Comparison of ENCODE assay signal across 8 mouse cellular contexts in the genomic region with DNA sequence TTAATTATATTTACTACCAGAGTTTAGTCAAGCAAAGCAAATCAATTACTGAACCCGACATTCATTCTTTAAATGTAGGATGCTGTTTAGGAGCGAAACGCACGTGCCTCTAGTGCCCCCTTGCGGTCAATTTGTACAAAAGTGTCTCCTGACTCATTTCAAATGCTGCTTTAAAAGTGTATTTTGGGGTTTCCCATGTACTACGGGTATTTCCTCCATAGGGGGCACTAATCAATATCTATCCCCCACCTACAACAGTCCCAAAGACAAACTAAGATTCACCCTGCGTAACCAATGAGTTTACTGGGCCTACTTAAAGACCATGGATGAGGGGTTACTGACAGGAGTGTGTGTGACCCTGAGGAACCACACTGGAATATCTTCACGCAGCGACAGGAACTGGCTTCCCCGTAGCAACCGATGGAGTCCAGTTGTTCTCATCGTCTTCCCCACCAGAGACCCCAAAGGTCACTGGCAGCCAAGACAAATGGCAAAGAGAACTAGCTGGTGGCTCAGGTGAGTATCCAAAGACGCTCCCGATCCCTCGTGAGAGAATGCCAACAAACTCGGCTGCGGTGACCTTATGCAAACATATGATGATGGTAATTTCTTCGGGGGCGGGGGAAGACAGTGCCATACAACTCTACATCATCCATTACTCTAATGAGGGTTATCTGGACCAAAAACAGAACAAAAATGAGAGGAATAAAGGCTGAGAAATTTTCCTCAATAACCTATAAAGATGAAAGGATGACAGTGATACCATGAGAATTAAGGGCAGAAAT. TPM values are rescaled to one million over a fixed set of nuclear protein-coding genes. Genes with fewer than 3 reads are reported as not detected.
DNase-seq lines count a peak whose midpoint lies in the region; ATAC-seq and TF ChIP-seq lines count a peak whose summit lies in the region.

No protein-coding gene starts in this region.

- peak; percentile 83 to 94 (median 85) for TF ChIP-seq CTCF in MEL (IDR thresholded peaks at IDR 0.05 in 2 of 3, conservative IDR thresholded peaks at IDR 0.05 in 1 of 3; ENCODE audit: control insufficient read depth in 1 of 3, insufficient read depth in 1 of 3, low read depth in 2 of 3, low read length in 3 of 3, poor library complexity in 1 of 3, severe bottlenecking in 1 of 3)

- H3K36me3 ChIP-seq in MEL (ENCODE audit: control insufficient read depth in 1 of 2, insufficient read depth in 2 of 2, low read length in 2 of 2), result no peaks in the 10 kb centered on the region; a peak in 1 of 4 replicates
- no peaks in the 10 kb centered on the region for H3K36me3 ChIP-seq in forebrain, embryonic 11.5 days (ENCODE audit: control insufficient read depth, insufficient read depth, low read length)
- peaks cover 18% of the 10 kb centered on the region for H3K36me3 ChIP-seq in hindbrain, embryonic 13.5 days

- TF ChIP-seq POLR2A in MEL (IDR thresholded peaks at IDR 0.05; ENCODE audit: control insufficient read depth in 1 of 2, insufficient read depth in 1 of 2, low read depth in 1 of 2, low read length in 2 of 2, poor library complexity in 1 of 2), result no peak

- DNase-seq in MEL (ENCODE audit: low read depth, low spot score), result peak; percentile 85
- DNase-seq in c-Kit-positive CD71-negative TER-119-negative erythroid progenitor cells, embryonic 14.5 days (ENCODE audit: low read depth), result peak; percentile 76
- DNase-seq in forebrain, embryonic 11.5 days (ENCODE audit: low spot score), result peak; percentile 76
- peak; percentile 41 for DNase-seq in layer of hippocampus, adult 9-10 months (ENCODE audit: low spot score)
- peak; percentile 77 for DNase-seq in lung, postnatal 25 days (ENCODE audit: low spot score)
- DNase-seq in retina, postnatal 1 day, result peak; percentile 89
- peak; percentile 81 for DNase-seq in urinary bladder, postnatal 25 days (ENCODE audit: low spot score)

- TF ChIP-seq EP300 in MEL (IDR thresholded peaks at IDR 0.05; ENCODE audit: low read depth in 1 of 2, low read length in 2 of 2), result no peak

- 59% methylated on average over 19 of the region's 19 CpGs for whole genome bisulfite sequencing in forebrain, embryonic 11.5 days
- 53% methylated on average over 19 of the region's 19 CpGs for WGBS in hindbrain, embryonic 13.5 days

- H3K4me3 ChIP-seq in MEL (ENCODE audit: control insufficient read depth in 1 of 2, insufficient read depth in 1 of 2, low read depth in 2 of 2, low read length in 2 of 2), result no peak overlapping the region
- H3K4me3 ChIP-seq in forebrain, embryonic 11.5 days (ENCODE audit: low read depth, low read length), result no peak overlapping the region
- no peak overlapping the region for H3K4me3 ChIP-seq in hindbrain, embryonic 13.5 days

- H3K79me2 ChIP-seq in MEL (ENCODE audit: control insufficient read depth, insufficient read depth, low read length, poor library complexity), result no peaks in the 10 kb centered on the region

- H3K9me3 ChIP-seq in MEL (replicated peaks; ENCODE audit: insufficient read depth, low read length), result no peaks in the 10 kb centered on the region
- no peaks in the 10 kb centered on the region for H3K9me3 ChIP-seq in forebrain, embryonic 11.5 days (ENCODE audit: control insufficient read depth, low read length)
- H3K9me3 ChIP-seq in hindbrain, embryonic 13.5 days, result no peaks in the 10 kb centered on the region

- TF ChIP-seq RAD21 in MEL (IDR thresholded peaks at IDR 0.05; ENCODE audit: low read depth, low read length), result peak; percentile 97

- H3K27me3 ChIP-seq in MEL (ENCODE audit: control insufficient read depth in 1 of 2, insufficient read depth in 2 of 2, low read length in 2 of 2), result no peaks in the 10 kb centered on the region
- no peaks in the 10 kb centered on the region for H3K27me3 ChIP-seq in forebrain, embryonic 11.5 days (ENCODE audit: control insufficient read depth, insufficient read depth, low read length)
- H3K27me3 ChIP-seq in hindbrain, embryonic 13.5 days, result 0 out of 2 replicates have a peak, but pooled peaks cover 3% of the 10 kb centered on the region

- H3K4me1 ChIP-seq in MEL (ENCODE audit: control insufficient read depth in 1 of 2, insufficient read depth in 2 of 2, low read length in 2 of 2), result no peaks in the 10 kb centered on the region
- no peaks in the 10 kb centered on the region for H3K4me1 ChIP-seq in forebrain, embryonic 11.5 days (replicated peaks; ENCODE audit: control insufficient read depth, insufficient read depth, low read length)
- H3K4me1 ChIP-seq in hindbrain, embryonic 13.5 days (replicated peaks), result no peaks in the 10 kb centered on the region

- H3K4me2 ChIP-seq in forebrain, embryonic 11.5 days (ENCODE audit: low read depth, low read length, severe bottlenecking), result no peak overlapping the region
- no peak overlapping the region for H3K4me2 ChIP-seq in hindbrain, embryonic 13.5 days

- no peak overlapping the region for H3K27ac ChIP-seq in MEL (ENCODE audit: control insufficient read depth, low read depth, low read length)
- no peak overlapping the region for H3K27ac ChIP-seq in forebrain, embryonic 11.5 days (ENCODE audit: low read depth, low read length)
- H3K27ac ChIP-seq in hindbrain, embryonic 13.5 days, result no peak overlapping the region

- peak; percentile 74 for ATAC-seq in forebrain, embryonic 11.5 days (replicated peaks; ENCODE audit: low FRiP score)
- ATAC-seq in hindbrain, embryonic 13.5 days (ENCODE audit: low FRiP score), result peak; percentile 84

- H3K9ac ChIP-seq in MEL (ENCODE audit: control insufficient read depth, low read depth, low read length, poor library complexity, severe bottlenecking), result no peak overlapping the region
- no peak overlapping the region for H3K9ac ChIP-seq in forebrain, embryonic 11.5 days (ENCODE audit: low read length)
- no peak overlapping the region for H3K9ac ChIP-seq in hindbrain, embryonic 13.5 days

TF ChIP-seq in MEL, 35 proteins besides CTCF, POLR2A, EP300 and RAD21:
- TF ChIP-seq SMC3 (IDR thresholded peaks at IDR 0.05; ENCODE audit: low read depth, low read length) (peak; percentile 87), MAFK (IDR thresholded peaks at IDR 0.05; ENCODE audit: borderline replicate concordance, low read depth, low read length) (no peak), ZC3H11A (IDR thresholded peaks at IDR 0.05; ENCODE audit: low read depth, low read length) (peak; percentile 71), TCF12 (IDR thresholded peaks at IDR 0.05; ENCODE audit: low read depth, low read length) (no peak), MYC (IDR thresholded peaks at IDR 0.05; ENCODE audit: low read depth, low read length) (peak; percentile 23; the same call in 1 of the 2 replicates), BHLHE40 (IDR thresholded peaks at IDR 0.05; ENCODE audit: borderline replicate concordance, low read depth, low read length) (peak; percentile 72), MAX (IDR thresholded peaks at IDR 0.05; ENCODE audit: low read length) (peak; percentile 91), USF1 (IDR thresholded peaks at IDR 0.05; ENCODE audit: low read depth, low read length) (peak; percentile 22; the same call in 1 of the 2 replicates)

RNA-seq across cellular contexts. Expression of a gene that starts 14.4 kb away (rescaled TPM):
- total RNA-seq in MEL (2012; rRNA removed), result 1.3 and 1.4 TPM in 2 replicates
- 1 to 10 TPM in 1 of 2 experiments, not detected in 1; 2.4 TPM for polyA plus RNA-seq in MEL (2012; ENCODE audit: insufficient read depth in 1 of 2, insufficient read length in 2 of 2, low read depth in 1 of 2, low replicate concordance in 2 of 2, missing spikeins in 1 of 2)
- polyA plus RNA-seq in forebrain, embryonic 11.5 days (2014; fragmentation: Nextera tagmentation; extraction: Ambion mirVana), result 1.9 and 2.3 TPM in 2 replicates
- 1.6 and 3.1 TPM in 2 replicates for polyA plus RNA-seq in hindbrain, embryonic 13.5 days (2015; fragmentation: Nextera tagmentation; extraction: Ambion mirVana)

RNA-seq across cellular contexts. Expression of a gene that starts 42.0 kb away (rescaled TPM):
- 2.5 and 2.7 TPM in 2 replicates for total RNA-seq in MEL (2012; rRNA removed)
- 1 to 10 TPM in 1 of 2 experiments, not detected in 1; 4.3 TPM for polyA plus RNA-seq in MEL (2012; ENCODE audit: insufficient read depth in 1 of 2, insufficient read length in 2 of 2, low read depth in 1 of 2, low replicate concordance in 2 of 2, missing spikeins in 1 of 2)
- 1.00 and 1.2 TPM in 2 replicates for polyA plus RNA-seq in forebrain, embryonic 11.5 days (2014; fragmentation: Nextera tagmentation; extraction: Ambion mirVana)
- 1.1 and 1.2 TPM in 2 replicates for polyA plus RNA-seq in hindbrain, embryonic 13.5 days (2015; fragmentation: Nextera tagmentation; extraction: Ambion mirVana)
